Mouse (Mus musculus) left cerebral cortex, postnatal 14 days (tissue): ENCODE results near the gene 1700029J07Rik. TPM values are rescaled to one million over a fixed set of nuclear protein-coding genes. Genes with fewer than 3 reads are reported as not detected.

Experiments used
- DNase-seq, 2 experiments: peaks; one replicate each; pipeline ENCODE4 v3.0.0; 2021 to 2022; ENCODE audit warnings: low spot score in 2 of 2, mixed read lengths in 1 of 2
- intact Hi-C: fragments of 180-260 bp; cut with DNase I; formaldehyde crosslinking; loops from one replicate; pipeline ENCODE4 v1.15.1; 2025
- long read RNA-seq, 2 experiments: library from polyadenylated mRNA; stranded (forward); transcript quantifications; one replicate each; pipeline ENCODE4 v2.0.0; 2021
- total RNA-seq, 2 experiments: library from RNA; stranded (reverse); gene quantifications; 2 replicates each; pipeline ENCODE4 v1.2.3; 2021

The 1700029J07Rik gene
- total RNA-seq, result 1 to 10 TPM; 2.2 to 3.2 TPM
- long read RNA-seq, experiment 1, result 0 reads
- long read RNA-seq, experiment 2, partial matches to known transcripts, result 0 of 1 reads
- long read RNA-seq, experiment 2, other reads (novel, unspliced or antisense), result 1 of 1 reads

DNA sequence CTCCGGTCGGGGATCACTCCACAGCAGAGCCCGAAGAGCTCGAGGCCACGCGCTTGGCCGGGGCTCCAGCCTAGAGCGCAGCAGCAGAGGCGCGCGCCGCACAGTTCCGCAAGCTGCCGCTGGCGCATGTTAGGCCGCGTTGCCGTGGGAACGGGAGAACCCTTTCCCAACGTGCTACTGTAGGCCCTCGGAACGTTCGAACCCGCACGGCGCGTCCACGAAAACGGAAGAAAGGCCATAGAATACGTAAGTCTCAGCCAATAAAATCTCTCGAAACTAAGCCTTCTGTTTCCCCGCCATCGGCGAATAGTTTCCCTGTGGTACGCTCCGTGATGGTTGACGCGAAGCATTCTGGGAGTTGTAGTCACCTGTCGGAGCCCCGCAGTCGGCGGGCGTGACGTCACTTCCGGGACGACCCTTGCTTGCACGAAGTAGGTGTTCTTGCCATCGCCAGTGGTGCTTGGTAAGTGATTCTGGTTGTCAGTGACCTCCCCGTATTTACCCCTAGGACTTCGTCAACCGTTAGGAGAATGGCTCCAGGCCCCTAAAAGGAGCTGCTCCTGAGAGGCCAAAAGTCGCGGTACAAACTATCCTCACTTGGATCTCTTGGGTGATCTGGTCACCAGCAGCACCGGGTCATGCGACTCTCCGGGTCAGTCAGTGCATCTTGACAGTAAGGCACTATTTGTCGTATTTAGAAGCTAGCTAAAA lies at the start of gene 1700029J07Rik, which contains the start of gene Ufsp2:
1700029J07Rik (minus strand) TSS at position 127 of the 711 bp plus-strand sequence.
Ufsp2 (plus strand) TSS at position 403 of the 711 bp plus-strand sequence.
- intact Hi-C loops, result no loop called here
- DNase-seq, result peak; percentile 98 to 99

DNA sequence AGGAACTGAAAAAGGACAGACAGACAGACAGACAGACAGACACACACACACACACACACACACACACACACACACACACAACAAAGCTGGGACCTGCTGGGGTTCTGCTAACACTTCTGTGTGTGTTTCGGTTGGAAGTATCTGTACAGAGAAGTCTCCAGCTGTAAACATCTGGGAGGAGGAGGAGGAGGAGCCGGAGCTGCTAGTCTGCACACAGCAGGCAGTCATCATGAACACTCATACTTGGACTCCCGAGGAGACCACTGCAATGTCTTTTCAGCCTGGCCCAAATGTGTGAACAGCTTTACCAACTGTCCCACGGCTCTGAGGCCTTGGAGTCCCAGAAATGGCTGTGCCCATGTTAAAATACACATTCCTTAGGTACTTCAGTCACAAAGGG lies 49.3 kb upstream of the 1700029J07Rik start:
- DNase-seq, result no peak
- intact Hi-C loops, result no loop called here

DNA sequence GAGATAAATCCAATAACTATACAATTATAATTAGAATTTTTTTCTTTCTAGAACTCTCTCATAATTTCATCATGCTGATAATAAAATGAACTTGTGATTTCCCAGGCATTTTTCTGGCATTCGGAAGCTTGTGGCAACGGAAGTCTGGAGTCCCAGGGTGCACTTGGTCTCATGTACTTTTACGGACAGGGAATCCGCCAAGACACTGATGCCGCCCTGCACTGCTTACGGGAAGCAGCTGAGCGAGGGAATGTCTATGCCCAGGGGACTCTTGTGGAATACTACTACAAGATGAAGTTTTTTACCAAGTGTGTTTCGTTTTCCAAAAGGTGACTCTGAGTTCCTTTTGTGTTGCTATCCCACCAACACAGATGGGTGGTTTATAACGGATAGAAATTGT lies 47.7 kb upstream of the 1700029J07Rik start:
- DNase-seq, result no peak
- intact Hi-C loops, result no loop called here

DNA sequence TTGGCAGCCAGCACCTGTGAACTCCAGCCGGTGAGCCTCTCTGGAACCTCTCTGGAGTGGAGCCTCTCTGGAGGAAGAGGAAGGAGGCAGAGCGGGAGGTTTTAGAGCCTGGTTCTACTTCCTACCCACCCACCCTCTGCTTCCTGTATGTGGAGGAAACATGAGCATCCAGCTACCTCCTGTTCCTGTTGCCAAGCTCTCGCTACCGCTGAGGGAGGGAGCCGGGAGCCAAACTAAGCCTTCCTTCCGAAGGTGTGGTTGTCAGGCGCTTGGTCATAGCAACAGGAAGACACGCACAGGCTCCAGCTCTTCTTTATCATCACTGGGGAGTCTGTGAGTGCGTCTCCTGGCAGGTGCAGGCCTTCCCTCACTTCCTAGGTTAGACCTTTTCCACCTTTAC lies 47.2 kb upstream of the 1700029J07Rik start:
- DNase-seq, result no peak
- intact Hi-C loops, result no loop called here

DNA sequence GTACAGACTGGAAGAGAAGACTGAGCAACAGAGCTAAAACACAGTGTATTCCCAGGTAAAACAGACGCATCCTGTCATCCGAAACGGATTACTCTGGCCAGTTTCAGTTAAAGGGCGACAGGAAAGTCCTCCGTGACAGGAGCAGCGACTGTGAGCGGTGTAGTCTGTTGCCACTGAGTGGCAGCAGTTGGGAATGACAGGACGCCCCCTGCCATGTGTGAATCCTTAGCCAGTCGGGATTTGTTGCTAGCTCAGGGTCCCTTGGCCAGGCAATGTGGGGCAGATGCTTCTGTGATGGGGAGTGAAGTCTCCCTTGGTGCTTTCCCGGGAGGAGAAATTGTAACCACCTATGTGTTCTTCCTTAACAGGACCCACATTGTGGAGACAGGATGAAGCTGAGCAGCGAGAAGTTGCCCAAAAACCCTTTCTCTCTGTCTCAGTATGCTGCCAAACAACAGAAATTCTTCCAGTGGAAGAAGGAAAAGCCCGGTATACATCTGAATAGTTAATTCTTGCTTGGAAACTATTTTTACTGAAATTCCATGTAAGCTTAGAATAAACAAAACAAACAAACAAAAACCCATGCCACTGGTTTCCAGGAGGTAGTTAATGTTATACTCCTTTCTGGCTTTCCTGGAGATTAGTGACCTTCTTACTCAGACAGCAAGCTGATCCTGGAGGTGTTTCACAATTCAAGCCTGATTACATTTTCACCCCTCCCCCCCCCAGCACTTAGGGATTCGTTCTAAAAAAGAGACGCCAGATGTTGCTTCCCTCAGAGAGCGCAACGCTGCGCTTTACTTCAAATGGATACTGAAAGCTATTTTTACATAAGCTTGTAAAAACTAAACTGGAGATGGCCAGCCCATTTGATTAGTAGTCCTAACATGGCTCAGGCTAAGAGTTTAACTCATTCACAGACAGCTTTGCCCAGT lies 36.0 kb upstream of the 1700029J07Rik start:
- intact Hi-C loops, result no loop called here
- DNase-seq, result peak; percentile 32 to 35

DNA sequence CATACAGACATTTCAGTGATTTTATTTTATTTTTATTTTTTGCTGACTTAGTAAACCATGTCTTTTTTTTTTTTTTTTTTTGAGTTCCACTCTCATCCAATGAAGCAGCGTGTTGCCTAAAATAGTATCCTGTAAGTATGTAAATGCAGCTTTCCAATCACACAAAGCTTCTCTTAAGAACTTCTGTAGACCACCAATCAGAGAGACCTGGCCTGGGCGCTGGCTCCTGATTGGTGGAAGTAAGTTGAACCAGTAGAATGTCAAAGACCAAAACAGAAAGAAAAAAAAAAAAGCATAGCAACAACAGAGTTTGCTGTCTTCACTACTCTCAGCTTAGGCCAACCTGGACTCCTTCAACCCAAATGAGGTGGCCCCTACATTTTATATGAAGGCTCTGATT lies 35.3 kb upstream of the 1700029J07Rik start:
- DNase-seq, result peak in 1 of 2 experiments; percentile 66
- intact Hi-C loops, result no loop called here

DNA sequence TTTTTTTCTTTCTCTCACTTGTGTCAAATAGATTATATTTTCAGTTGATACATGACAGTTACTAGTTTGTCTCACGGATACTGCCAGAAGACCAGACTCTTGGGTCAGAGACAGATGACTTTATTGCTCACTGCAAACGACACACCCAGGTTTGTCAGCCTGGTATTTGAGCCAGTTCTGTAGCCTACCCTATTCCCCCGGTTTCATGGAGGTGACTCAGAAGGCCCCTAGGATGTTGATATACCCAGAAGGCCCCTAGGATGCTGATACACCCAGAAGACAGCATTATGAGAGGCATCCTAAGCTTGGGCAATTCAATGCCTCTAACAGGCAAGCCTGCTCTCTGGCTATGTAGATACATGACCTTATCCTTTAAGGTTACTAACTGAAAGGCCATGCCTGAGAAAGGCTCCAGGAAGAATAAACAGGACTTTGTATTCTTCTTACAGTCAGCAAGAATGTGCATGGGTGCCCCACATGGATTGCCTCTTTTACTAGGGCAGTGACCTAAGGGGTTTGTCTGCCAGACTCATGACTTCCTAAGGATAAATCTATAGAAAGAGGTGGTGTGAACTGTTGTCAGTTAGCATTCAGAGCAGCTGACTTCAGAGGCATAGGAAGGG lies 32.1 kb upstream of the 1700029J07Rik start:
- intact Hi-C loops, result no loop called here
- no peak for DNase-seq

DNA sequence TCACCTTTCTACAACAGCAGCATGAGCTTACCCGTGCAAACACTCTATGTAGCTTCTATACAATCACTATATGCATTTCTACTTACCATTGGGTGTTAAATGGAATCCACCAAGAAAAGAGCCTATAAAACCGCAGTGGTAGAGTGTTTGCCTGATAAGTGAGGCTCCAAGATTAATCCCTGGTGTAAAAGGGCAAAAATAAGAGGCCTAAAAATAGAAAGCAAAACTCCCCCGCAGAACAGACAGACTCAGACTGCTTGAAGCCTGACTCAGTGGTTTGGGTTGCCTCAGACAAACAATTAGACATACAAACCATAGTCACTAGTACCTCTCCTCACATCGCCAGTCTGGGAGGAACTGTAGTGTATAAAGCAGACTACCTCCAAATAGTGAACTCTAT lies 30.5 kb upstream of the 1700029J07Rik start, which contains the start of gene Ankrd37:
Ankrd37 (minus strand) TSS at position 112 of the 400 bp plus-strand sequence.
- DNase-seq, result no peak
- intact Hi-C loops, result no loop called here

DNA sequence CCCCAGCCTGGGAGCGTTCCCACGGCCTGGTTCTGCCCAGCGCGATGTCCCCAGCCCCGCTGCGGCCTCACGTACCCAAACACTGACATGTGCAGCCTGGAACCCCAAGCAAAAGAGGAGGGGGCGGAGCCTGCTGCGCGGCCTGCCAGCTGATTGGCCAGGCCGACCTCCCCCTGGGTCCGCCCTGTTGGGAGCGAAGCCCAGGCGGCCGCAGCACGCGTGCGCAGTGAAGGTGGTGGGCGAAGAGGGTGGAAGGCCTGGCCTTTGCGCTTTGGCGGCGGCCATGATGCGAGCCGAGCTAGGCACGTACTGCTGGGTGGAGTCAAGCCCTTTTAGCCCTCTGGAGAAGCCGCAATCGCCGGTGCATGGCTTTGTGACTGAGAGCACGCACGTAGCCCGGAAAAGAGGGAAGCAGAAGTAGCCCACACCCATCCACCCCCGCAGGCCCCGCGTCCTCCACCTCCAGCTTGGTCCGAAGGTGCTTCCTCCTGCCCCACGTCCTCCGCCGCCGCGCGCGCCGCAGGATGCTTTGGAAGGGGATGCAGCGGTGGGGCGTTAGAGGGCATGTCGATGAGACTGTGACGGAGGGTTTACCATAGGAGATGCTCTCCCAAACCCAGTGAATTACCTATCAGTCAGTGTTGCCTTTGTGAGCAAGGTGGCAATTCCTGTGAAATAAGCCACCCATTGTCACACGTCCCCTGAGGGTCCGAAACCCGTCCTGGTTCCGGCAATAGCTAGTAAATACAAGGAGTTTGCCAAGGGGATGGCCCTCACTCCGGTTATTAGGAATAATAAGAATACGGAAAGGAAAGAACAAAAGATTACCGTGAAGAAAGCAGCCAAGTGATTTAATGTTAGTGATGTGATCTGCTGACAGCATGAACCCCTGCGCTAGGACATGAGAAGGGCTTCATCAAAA lies 25.0 kb upstream of the 1700029J07Rik start:
- peak; percentile 97 to 98 for DNase-seq
- intact Hi-C loops, result loop anchor here (5.0 kb wide), 1 partner anchor 152 kb away; the partner anchor contains the start of genes Cfap97 and Snx25

DNA sequence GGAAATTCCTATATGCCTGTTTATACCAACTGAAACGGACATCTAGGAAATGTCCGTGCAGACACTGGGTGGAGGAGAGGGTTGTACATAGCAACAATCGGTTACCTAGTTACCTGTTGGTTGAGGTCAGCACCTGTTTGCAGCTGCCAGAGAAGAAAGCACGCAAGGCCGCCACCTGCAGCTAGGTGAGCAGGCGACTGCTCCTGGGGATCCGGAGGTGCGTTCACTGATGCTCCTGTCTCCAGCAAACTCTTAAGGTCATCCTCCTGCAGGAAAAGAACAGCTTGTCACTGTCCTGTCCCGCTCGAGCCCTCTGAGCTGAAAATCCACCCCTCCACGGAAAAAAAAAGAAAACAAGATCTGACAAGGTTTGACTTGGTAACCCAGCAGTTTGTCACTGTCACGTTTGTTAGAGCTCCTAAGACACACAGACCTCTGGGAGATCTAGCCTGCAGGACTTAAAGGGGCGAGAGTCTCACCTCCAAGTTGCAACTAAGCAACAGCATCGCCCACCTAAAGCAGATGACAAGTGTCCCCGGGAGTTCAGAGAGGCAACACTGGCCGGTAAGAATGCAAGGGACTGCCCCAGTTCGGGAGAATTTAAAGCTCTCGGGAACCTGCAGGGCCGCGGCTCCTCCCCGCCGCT lies 24.2 kb upstream of the 1700029J07Rik start, which contains the start of gene Lrp2bp:
Lrp2bp (plus strand) TSS at position 166 of the 646 bp plus-strand sequence.
- intact Hi-C loops, result loop anchor here (5.0 kb wide), 1 partner anchor 153 kb away; the partner anchor contains the start of genes Cfap97 and Snx25
- peak in 1 of 2 experiments; percentile 22 for DNase-seq

DNA sequence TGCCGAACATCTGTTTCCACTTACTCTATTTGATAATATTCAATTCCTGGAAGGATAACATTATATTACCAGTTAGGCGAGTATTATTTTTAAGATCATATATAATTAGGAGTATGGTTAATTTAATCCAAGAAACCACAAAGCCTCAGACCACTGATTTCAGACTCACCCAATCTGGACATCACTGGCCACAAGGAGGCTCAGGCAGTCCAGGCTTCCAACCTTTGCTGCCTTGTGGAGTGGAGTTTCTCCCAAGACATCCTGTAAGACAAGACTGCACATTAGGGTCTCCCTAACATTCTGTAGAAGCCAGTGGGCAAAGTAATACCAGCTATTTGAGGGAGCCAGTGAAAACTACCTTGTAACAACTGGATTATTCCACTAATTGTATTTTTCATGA lies 23.2 kb upstream of the 1700029J07Rik start:
- no peak for DNase-seq
- intact Hi-C loops, result loop anchor here (5.0 kb wide), 1 partner anchor 154 kb away; the partner anchor contains the start of genes Cfap97 and Snx25

DNA sequence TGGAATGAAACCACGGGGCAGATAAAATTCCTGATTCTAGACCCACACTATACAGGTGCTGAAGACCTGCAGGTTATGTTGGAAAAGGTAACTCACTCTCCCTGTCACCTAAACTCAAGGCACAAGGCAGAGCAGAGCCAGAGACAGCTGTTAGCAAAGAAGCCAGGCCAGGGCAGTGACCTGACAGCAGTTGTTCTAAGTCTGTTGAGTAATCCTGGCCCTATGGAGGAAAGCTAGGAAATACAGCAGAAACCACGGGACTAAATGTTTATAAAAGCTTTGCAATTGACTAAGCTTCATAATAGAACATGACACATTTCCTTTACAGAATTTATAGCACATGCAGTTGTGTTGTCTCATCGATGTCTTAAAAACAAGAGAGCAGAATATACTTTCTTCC lies 20.5 kb upstream of the 1700029J07Rik start:
- intact Hi-C loops, result loop anchor here (5.0 kb wide), 1 partner anchor 157 kb away; the partner anchor contains the start of genes Cfap97 and Snx25
- DNase-seq, result no peak

DNA sequence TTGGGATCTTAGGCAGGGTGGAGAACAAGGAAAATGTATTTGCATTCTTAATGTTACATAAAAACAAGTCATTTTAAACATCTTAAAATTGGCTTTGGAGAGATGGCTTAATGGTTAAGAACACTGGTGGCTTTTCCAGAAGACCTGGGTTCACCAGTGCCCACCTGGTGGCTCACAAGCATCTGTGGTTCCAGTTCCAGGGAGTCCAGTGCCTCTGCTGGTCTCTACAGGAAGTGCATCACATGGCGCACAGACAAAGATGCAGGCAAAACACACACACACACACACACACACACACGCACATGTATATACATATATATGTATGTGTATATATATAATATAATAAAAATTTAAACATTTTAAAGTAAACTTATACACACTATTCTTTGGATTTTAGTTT lies 19.1 kb upstream of the 1700029J07Rik start:
- intact Hi-C loops, result no loop called here
- no peak for DNase-seq

DNA sequence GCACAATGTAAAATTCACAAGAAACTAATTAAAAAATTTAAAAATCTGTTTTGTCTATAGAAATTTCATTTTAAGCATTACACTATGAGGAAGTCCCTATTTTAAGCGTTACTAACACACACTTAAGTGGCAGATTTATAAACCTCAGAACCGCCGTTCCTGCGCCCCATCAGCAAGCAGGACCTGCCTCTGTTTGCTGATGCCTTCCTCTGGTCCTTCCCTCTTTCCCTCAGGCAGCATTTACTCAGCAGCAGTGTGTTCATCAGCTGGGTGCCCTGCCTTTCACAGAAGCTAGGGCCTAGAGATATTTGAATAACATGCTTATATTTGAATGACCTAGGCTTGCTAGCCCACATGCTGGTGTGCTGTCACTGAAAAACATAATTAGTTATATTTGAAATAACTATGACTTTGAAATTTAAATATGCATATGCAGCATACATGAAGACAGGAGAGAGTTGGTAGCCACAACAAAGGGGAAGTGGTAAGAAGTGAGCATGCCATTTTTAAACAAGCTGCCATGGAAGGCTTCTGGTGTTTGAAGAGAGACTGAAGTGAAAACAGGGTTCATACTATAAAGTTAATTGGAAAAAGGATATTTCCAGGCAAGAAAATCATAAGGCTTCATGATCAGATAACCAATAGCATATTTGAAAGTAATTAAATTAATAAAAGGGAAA lies 15.7 kb upstream of the 1700029J07Rik start:
- DNase-seq, result no peak
- intact Hi-C loops, result no loop called here

DNA sequence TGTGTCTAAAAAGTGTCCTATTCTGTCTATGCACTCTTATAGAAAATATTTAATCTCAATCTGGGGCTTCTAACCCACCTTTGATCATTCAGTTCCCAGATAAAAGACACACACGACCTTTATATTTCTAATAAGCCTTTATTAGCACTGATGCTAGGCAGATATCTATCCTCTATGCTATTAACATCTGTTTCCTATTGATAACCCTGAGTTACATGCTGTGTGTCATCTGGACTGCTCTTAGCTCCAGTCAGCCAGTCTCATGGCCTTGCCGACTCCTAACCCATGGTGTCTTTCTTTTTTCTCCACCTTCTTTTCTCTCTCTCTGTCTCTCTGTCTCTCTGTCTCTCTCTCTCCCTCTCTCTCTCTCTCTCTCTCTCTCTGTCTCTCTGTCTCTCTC lies 13.1 kb upstream of the 1700029J07Rik start:
- intact Hi-C loops, result no loop called here
- DNase-seq, result no peak

DNA sequence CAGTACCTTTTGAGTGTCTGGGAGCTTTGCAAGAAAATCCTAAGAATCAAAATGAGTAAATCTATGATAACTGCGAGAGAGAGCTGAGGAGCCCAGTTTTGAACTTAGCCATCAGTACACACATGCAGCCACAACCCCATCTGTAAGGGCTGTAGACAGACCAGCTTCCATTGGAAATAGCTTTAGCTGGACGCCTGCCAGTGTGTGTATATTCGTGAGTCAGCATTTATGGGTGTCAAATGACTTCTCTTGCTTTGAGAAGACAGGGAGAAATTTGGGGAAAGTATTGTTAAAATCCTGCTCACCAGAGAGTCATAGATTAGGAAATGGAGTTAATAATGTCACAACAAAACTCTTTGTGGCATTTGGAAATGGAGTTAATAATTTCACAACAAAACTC lies 11.6 kb upstream of the 1700029J07Rik start:
- intact Hi-C loops, result no loop called here
- DNase-seq, result no peak

DNA sequence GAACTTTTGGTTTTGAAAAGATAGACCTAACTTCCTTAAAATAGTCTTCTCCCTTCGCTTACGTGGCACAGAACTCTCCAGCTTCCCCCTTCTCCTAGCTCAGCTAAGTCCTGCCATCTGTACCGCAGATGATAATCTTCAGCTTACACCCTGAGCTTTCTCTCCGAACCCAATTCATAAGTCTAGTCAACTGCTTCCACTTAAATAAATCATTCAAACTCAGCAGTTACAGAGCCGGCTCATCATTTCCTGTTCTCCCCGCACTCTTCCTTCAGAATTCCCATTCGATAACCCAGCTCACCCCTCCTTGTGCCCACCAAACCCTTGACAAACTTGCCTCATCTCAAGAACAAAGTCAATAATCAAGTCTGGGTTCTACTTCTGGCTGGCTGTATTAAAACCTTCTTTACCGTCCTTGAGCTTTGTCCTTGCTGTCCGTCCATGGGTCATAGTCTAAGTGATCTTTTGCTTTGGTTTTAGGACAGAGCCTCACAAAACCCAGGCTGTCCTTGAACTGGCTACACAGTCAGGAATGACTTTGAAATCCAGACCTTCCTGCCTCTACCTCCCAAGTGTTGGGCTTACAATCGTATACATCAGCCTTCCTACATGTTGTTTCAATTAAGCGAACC lies 901 bp upstream of the 1700029J07Rik start:
- DNase-seq, result no peak

More for the DNA sequence above, 901 bp upstream of the 1700029J07Rik start:
- intact Hi-C loops, result no loop called here
